Mouse (Mus musculus): ENCODE results near the gene C2cd5.

GRCm38 (mm10) chr6:143145051-143145450, 45.1 kb upstream of the C2cd5 start:
- TF ChIP-seq CTCF (IDR thresholded peaks at IDR 0.05) (no peak), EP300 (IDR thresholded peaks at IDR 0.05) (no peak)

Measured in lung, postnatal 0 days (tissue).